Mouse (Mus musculus) liver, postnatal 0 days (tissue): ENCODE data around the gene Myom1. TPM values are rescaled to one million over a fixed set of nuclear protein-coding genes. Genes with fewer than 3 reads are reported as not detected.

Experiments used
- ATAC-seq: fragments of 200-750 bp; cut with Nextera tagmentation; 2 replicates; pipeline ENCODE4 v1.8.0; 2017; ENCODE audit warnings: mild to moderate bottlenecking, moderate library complexity
- DNase-seq: peaks from one replicate; pipeline ENCODE4 v3.0.0-alpha.2; 2016
- H3K27ac ChIP-seq: fragments of 300-500 bp; sonication (generic); 2 replicates; pipeline ENCODE4 v1.5.1; 2014; ENCODE audit warnings: antibody characterized with exemption, moderate library complexity, mild to moderate bottlenecking, low read depth
- H3K27me3 ChIP-seq: fragments of 300-500 bp; sonication (generic); 2 replicates; pipeline ENCODE4 v1.6.1; 2014; ENCODE audit warnings: low read length, control low read depth, mixed read lengths; ENCODE audit not compliant: insufficient read depth
- H3K36me3 ChIP-seq: fragments of 300-500 bp; sonication (generic); replicated peaks from 2 replicates; pipeline ENCODE4 v1.6.1; 2014; ENCODE audit warnings: mild to moderate bottlenecking, control low read depth, low read length, moderate library complexity, mixed read lengths; ENCODE audit not compliant: insufficient read depth
- H3K4me1 ChIP-seq: fragments of 300-500 bp; sonication (generic); 2 replicates; pipeline ENCODE4 v1.6.1; 2014; ENCODE audit warnings: antibody characterized with exemption, mild to moderate bottlenecking, control low read depth; ENCODE audit not compliant: insufficient read depth
- H3K4me2 ChIP-seq: fragments of 300-500 bp; sonication (generic); 2 replicates; pipeline ENCODE4 v1.6.1; 2014; ENCODE audit warnings: low read depth, mild to moderate bottlenecking, low read length, moderate library complexity, mixed read lengths
- H3K4me3 ChIP-seq: fragments of 300-500 bp; sonication (generic); 2 replicates; pipeline ENCODE4 v1.5.1; 2014; ENCODE audit warnings: low read depth, low read length
- H3K9ac ChIP-seq: fragments of 300-500 bp; sonication (generic); replicated peaks from 2 replicates; pipeline ENCODE4 v1.6.1; 2014; ENCODE audit warnings: mild to moderate bottlenecking, moderate library complexity
- H3K9me3 ChIP-seq: fragments of 300-500 bp; sonication (generic); 2 replicates; pipeline ENCODE4 v1.6.1; 2016; ENCODE audit warnings: mild to moderate bottlenecking, control low read depth, low read length, mixed read lengths
- CTCF ChIP-seq: sonication (generic); IDR thresholded peaks from 2 replicates; pipeline ENCODE4 v1.5.1; 2016; ENCODE audit warnings: antibody characterized with exemption, low read depth
- EP300 ChIP-seq: IDR thresholded peaks from 2 replicates; pipeline ENCODE4 v1.6.1; 2016; ENCODE audit warnings: antibody characterized with exemption, low read depth, mild to moderate bottlenecking
- WGBS: fragments of 180-500 bp; shearing (Covaris S2); extraction: QIAGEN DNeasy Blood & Tissue Kit; methylation state at CpG from one replicate; pipeline ENCODE4 v1.1.7; 2014; ENCODE audit not compliant: insufficient replicate concordance; 5-methylcytosine and 5-hydroxymethylcytosine counted together
- polyA plus RNA-seq: library from polyadenylated mRNA; unstranded; fragments of >200 nt; fragmentation: Nextera tagmentation; extraction: Ambion mirVana; gene quantifications from 2 replicates; pipeline ENCODE4 v1.2.1, GENCODE M21; 2015

Gene Myom1
- polyA plus RNA-seq, 1 experiment from 2014 or later = 2.1 TPM

GRCm38 (mm10) chr17:71142068-71142467, 139.6 kb downstream of the Myom1 start:
- no peak for TF ChIP-seq EP300
- TF ChIP-seq CTCF = no peak
- ATAC-seq = no peak
- no peak overlapping the region for H3K27ac ChIP-seq
- H3K27me3 ChIP-seq = no peaks in the 10 kb centered on the region
- DNase-seq = peak; percentile 3
- no peak overlapping the region for H3K9ac ChIP-seq
- H3K36me3 ChIP-seq = no peaks in the 10 kb centered on the region
- WGBS = 78% methylated on average over 4 of the region's 4 CpGs
- peaks cover 3% of the 10 kb centered on the region; the same call in 1 of the 2 replicates for H3K4me1 ChIP-seq
- no peak overlapping the region for H3K4me3 ChIP-seq
- H3K4me2 ChIP-seq = no peak overlapping the region
- no peaks in the 10 kb centered on the region for H3K9me3 ChIP-seq

GRCm38 (mm10) chr17:71143155-71143554, 140.7 kb downstream of the Myom1 start:
- no peak overlapping the region for H3K4me2 ChIP-seq
- H3K9ac ChIP-seq = no peak overlapping the region
- H3K27me3 ChIP-seq = no peaks in the 10 kb centered on the region
- H3K4me1 ChIP-seq = peaks cover 3% of the 10 kb centered on the region; the same call in 1 of the 2 replicates
- no peak overlapping the region for H3K27ac ChIP-seq
- no peaks in the 10 kb centered on the region for H3K9me3 ChIP-seq
- TF ChIP-seq CTCF (no peak), EP300 (no peak)
- peak; percentile 7 for DNase-seq
- no peak for ATAC-seq
- H3K36me3 ChIP-seq = no peaks in the 10 kb centered on the region
- WGBS = 67% methylated on average over 4 of the region's 4 CpGs
- no peak overlapping the region for H3K4me3 ChIP-seq

DNA sequence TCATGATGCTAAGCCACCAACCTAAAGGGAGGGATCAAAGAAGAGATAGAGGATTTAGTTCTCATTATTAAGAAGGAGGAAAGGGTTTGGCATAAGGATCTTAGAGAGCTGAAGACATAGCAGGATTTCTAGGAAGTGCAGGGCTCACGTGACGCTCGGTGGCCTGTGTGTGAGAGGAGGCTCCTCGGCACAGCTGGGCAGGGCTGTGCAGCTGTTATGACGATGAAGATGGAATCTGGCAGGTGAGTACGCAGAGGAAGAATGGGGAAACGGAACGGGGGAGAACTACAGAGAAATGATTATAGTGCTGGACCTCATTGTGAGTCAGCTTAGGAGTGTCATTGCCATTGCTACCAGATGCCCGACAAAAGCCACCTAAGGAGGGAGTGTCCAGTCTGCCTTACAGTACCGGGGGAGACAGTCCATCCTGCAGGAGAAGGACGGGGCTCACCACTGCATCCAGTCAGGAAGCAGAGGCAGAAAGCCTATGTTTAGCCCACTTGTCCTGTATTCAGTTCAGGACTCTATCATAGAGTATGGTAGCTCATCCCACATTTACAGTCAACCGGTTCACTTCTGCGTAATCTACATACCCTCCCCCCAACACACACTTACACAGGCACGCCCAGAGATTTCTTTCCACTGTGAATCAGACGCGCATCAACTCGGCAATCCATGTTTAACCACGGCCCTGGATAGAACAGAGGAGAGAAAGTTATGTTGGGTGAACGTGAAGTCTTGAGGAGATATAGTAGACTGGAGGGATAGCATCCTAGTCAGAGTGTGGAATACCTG, 142.1 kb downstream of the Myom1 start:
- WGBS = 81% methylated on average over 19 of the region's 19 CpGs
- Histone ChIP-seq H3K4me2 (no peak overlapping the region), H3K9me3 (no peaks in the 10 kb centered on the region), H3K27me3 (no peaks in the 10 kb centered on the region), H3K36me3 (no peaks in the 10 kb centered on the region), H3K4me3 (no peak overlapping the region), H3K4me1 (peaks cover 3% of the 10 kb centered on the region; the same call in 1 of the 2 replicates), H3K27ac (no peak overlapping the region), H3K9ac (no peak overlapping the region)
- ATAC-seq (no peak), DNase-seq (peak; percentile 6)
- TF ChIP-seq EP300 (no peak), CTCF (no peak)

DNA sequence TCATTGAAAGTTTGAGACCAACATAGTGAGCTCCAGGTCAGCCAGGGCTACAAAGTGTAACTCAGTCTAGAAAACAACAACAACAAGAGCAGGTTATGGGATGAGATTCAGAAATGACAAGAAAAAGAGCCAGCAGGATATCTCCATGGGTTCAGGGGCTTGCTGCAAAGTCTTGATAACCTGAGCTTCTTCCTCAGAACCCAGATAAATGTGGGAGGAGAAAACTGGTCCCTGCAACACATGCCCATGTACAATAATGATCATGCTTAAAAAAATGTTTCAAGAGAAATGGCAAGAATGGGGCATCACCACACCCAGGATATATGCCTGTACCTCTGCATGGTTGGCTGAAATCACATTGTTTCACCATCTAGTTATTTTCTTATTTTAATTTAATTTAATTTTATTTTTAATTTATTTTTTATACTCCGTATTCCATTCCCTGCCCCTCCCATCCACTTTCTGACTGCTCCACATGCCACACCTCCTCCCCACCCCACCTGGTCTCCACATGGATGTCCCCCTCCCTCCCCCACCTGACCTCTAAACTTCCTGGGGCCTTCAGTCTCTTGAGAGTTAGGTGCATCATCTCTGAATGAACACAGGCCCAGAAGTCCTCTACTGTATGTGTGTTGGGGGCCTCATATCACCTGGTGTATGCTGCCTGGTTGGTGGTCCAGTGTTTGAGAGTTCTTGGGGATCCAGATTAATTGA, 143.0 kb downstream of the Myom1 start:
- Histone ChIP-seq H3K4me2 (no peak overlapping the region), H3K27ac (no peak overlapping the region)
- peak; percentile 43; the same call in 1 of the 2 replicates for ATAC-seq

GRCm38 (mm10) chr17:71153356-71153755, 150.9 kb downstream of the Myom1 start:
- TF ChIP-seq EP300 (no peak), CTCF (no peak)
- Histone ChIP-seq H3K4me3 (no peak overlapping the region), H3K4me2 (no peak overlapping the region), H3K9me3 (no peaks in the 10 kb centered on the region), H3K4me1 (no peaks in the 10 kb centered on the region), H3K36me3 (no peaks in the 10 kb centered on the region), H3K27me3 (no peaks in the 10 kb centered on the region), H3K27ac (no peak overlapping the region), H3K9ac (no peak overlapping the region)
- WGBS = 64% methylated on average over 4 of the region's 4 CpGs
- DNase-seq (no peak), ATAC-seq (no peak)

More for the DNA sequence above, 143.0 kb downstream of the Myom1 start:
- Histone ChIP-seq H3K4me1 (peaks cover 3% of the 10 kb centered on the region; the same call in 1 of the 2 replicates), H3K36me3 (no peaks in the 10 kb centered on the region), H3K4me3 (no peak overlapping the region), H3K9me3 (no peaks in the 10 kb centered on the region), H3K9ac (no peak overlapping the region), H3K27me3 (no peaks in the 10 kb centered on the region)
- WGBS = 79% methylated on average over 1 of the region's 1 CpGs
- peak; percentile 12 for DNase-seq
- TF ChIP-seq CTCF = no peak
- peak; percentile 73; the same call in 1 of the 2 replicates for TF ChIP-seq EP300

DNA sequence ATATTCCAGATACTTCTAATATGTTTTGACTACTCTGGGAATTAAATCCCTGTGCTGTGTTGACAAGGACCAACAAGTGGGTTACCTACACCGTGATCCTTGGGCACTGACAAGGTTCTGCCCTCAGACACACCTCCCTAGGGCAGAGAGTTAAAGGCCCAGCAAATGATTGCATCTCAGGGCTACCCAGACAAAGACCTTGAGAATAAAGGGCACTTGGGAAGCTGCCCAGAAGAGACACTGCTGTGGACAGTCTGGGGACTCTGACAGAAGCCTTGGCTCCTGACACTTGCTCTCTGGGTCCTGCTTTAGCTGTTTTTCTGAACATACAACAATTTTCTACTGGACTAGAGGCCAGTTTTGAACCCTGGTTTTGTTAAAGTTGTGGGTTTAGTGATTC, 152.8 kb downstream of the Myom1 start:
- DNase-seq (no peak), ATAC-seq (no peak)
- Histone ChIP-seq H3K9ac (no peak overlapping the region), H3K4me3 (no peak overlapping the region), H3K9me3 (no peaks in the 10 kb centered on the region), H3K4me2 (no peak overlapping the region), H3K27ac (no peak overlapping the region), H3K4me1 (peaks cover 4% of the 10 kb centered on the region; the same call in 1 of the 2 replicates), H3K36me3 (no peaks in the 10 kb centered on the region), H3K27me3 (no peaks in the 10 kb centered on the region)
- WGBS = 70% methylated on average over 1 of the region's 1 CpGs
- TF ChIP-seq CTCF (no peak), EP300 (no peak)
